Mouse (Mus musculus) forebrain, embryonic 15.5 days (tissue): ENCODE measurements around the gene Tsku. TPM values are rescaled to one million over a fixed set of nuclear protein-coding genes. Genes with fewer than 3 reads are reported as not detected.

ENCODE experiments used
- ATAC-seq: fragments of 200-750 bp; cut with Nextera tagmentation; replicated peaks from 2 replicates; pipeline ENCODE4 v1.8.0; 2017; ENCODE audit warnings: mild to moderate bottlenecking, moderate TSS enrichment, moderate library complexity
- H3K27ac ChIP-seq: fragments of 300-500 bp; sonication (generic); replicated peaks from 2 replicates; pipeline ENCODE4 v1.5.1; 2015; ENCODE audit warnings: mild to moderate bottlenecking, inconsistent platforms
- H3K27me3 ChIP-seq: fragments of 300-500 bp; sonication (generic); 2 replicates; pipeline ENCODE4 v1.6.1; 2015; ENCODE audit warnings: inconsistent platforms
- H3K36me3 ChIP-seq: fragments of 300-500 bp; sonication (generic); 2 replicates; pipeline ENCODE4 v1.6.1; 2015; ENCODE audit warnings: mild to moderate bottlenecking, inconsistent platforms
- H3K4me1 ChIP-seq: fragments of 300-500 bp; sonication (generic); 2 replicates; pipeline ENCODE4 v1.6.1; 2015; ENCODE audit warnings: inconsistent platforms
- H3K4me2 ChIP-seq: fragments of 300-500 bp; sonication (generic); replicated peaks from 2 replicates; pipeline ENCODE4 v1.6.1; 2015; ENCODE audit warnings: mild to moderate bottlenecking, inconsistent platforms
- H3K4me3 ChIP-seq: fragments of 300-500 bp; sonication (generic); 2 replicates; pipeline ENCODE4 v1.5.1; 2015; ENCODE audit warnings: mild to moderate bottlenecking, inconsistent platforms
- H3K9ac ChIP-seq: fragments of 300-500 bp; sonication (generic); replicated peaks from 2 replicates; pipeline ENCODE4 v1.6.1; 2015; ENCODE audit warnings: mild to moderate bottlenecking, inconsistent platforms
- H3K9me3 ChIP-seq: fragments of 300-500 bp; sonication (generic); 2 replicates; pipeline ENCODE4 v1.6.1; 2016; ENCODE audit warnings: inconsistent platforms
- WGBS: fragments of 180-500 bp; shearing (Covaris S2); methylation state at CpG from one replicate; pipeline ENCODE4 v1.1.7; 2015; ENCODE audit warnings: mixed read lengths; 5-methylcytosine and 5-hydroxymethylcytosine counted together
- polyA plus RNA-seq: library from polyadenylated mRNA; unstranded; fragments of >200 nt; fragmentation: Nextera tagmentation; extraction: Ambion mirVana; gene quantifications from 2 replicates; pipeline ENCODE4 v1.2.1, GENCODE M21; 2015

The Tsku gene
- polyA plus RNA-seq, 1 experiment from 2014 or later = 7.9 TPM

DNA sequence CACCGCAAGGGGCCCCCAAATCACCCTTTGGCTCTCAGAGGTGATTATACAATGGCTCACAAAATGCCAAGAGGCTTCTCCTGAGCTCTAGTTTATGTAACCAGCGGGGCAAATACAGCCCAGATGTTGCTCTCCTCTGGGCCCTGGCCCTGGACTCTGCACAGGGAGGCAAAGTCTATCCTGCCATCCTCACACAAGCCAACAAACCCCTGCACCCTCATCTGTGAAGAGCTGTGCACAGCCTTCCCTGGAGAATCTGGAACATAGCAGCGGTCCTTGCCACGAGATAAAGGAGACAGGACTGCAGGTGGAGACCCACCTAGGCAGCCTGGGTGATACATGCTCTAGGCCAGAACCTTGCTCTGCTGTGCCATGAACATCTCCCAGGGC is 6.2 kb downstream of the Tsku start:
- Histone ChIP-seq H3K9me3 (no peaks in the 10 kb centered on the region), H3K4me1 (peaks cover 46% of the 10 kb centered on the region), H3K36me3 (peaks cover 19% of the 10 kb centered on the region; the same call in 1 of the 2 replicates), H3K4me2 (no peak overlapping the region), H3K4me3 (no peak overlapping the region), H3K9ac (no peak overlapping the region), H3K27me3 (no peaks in the 10 kb centered on the region), H3K27ac (no peak overlapping the region)
- 34% methylated on average over 4 of the region's 4 CpGs for WGBS
- no peak; the same call in 1 of the 2 replicates for ATAC-seq

DNA sequence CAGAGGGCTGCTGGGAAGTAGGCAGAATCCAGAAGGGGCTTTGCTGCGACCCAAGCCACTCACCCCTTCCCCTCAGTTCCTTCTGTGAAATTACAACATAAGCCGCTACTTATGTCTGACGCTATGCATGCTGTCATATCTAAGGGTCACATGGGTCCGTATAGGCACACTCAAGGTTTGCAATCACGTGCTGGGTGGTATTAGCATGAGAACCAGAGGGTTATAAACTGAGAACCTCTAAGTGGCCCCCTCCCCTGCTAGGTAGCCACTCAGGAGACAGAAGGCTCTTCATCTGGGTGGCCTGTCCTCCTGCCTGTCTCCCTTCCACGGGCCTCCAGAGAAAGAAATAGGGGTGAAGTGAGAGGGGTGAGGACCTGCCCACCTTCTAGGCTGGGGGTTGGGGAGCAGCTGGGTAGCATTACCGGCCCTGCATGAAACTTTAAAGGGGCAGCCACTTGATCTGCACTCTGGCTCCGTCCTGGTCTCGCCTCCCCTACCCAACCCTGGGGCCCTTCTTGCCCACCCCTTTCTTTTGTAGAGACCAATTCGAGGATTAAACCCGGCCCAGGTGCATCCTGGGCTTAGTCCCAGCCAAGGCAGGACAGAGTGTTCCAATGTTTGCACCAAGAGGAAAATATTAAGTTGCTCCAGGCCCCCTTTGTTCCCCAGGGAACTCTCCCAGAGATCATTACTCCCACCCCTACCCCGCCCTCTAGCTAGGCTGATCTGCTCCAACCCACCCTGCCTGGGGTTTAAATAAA is 6.8 kb downstream of the Tsku start:
- Histone ChIP-seq H3K27ac (no peak overlapping the region), H3K27me3 (no peaks in the 10 kb centered on the region), H3K4me1 (peaks cover 40% of the 10 kb centered on the region), H3K4me3 (no peak overlapping the region), H3K9me3 (no peaks in the 10 kb centered on the region), H3K36me3 (peaks cover 19% of the 10 kb centered on the region; the same call in 1 of the 2 replicates), H3K4me2 (no peak overlapping the region), H3K9ac (no peak overlapping the region)
- no peak; the same call in 1 of the 2 replicates for ATAC-seq
- WGBS = 20% methylated on average over 12 of the region's 12 CpGs

DNA sequence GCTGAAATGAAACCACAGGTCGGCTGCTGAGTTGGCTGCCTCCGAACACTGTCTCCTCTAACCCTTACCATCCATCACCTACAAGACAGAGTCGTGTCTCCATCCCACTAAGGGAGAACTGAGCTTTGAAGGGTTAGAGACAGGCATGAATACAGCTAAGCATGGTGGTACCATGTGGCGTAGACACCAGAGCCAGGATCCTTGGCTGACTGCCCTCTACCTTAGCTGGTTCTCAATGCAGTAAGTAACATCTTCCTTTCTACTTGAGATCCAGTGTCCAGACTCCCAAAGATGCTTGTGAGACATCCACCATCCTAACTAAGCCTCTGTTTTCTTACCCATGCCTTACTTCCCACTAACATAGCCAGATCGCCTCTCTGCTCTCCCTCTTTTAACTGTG is 7.5 kb downstream of the Tsku start:
- Histone ChIP-seq H3K9me3 (no peaks in the 10 kb centered on the region), H3K4me3 (no peak overlapping the region), H3K27me3 (no peaks in the 10 kb centered on the region), H3K4me2 (no peak overlapping the region), H3K9ac (no peak overlapping the region), H3K36me3 (peaks cover 19% of the 10 kb centered on the region; the same call in 1 of the 2 replicates), H3K27ac (no peak overlapping the region), H3K4me1 (peaks cover 33% of the 10 kb centered on the region)
- no peak for ATAC-seq
- 87% methylated on average over 5 of the region's 5 CpGs for WGBS

DNA sequence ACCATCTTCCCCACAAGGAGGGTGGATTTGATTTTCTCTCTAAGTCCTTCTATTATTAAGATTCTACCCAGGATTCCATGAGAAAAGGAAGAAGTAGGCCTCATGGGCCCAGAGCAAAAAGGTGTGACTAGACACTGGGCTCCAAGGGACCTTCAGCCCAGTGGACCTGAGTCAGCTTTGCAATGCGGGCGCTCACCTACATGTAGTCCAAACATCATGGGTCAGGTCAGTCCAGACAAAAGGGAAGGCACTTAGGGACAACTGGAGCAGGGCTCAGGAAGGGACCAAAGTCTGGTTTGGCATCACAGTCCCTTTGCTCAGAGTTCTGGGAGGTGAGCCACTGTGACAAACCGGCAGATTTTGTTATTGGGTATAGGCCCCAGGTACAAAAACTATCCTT is 9.6 kb downstream of the Tsku start:
- WGBS = 94% methylated on average over 3 of the region's 3 CpGs
- H3K9ac ChIP-seq = no peak overlapping the region
- H3K27ac ChIP-seq = no peak overlapping the region
- peaks cover 27% of the 10 kb centered on the region for H3K4me1 ChIP-seq
- no peak overlapping the region for H3K4me3 ChIP-seq
- H3K9me3 ChIP-seq = no peaks in the 10 kb centered on the region
- no peaks in the 10 kb centered on the region for H3K27me3 ChIP-seq
- peaks cover 19% of the 10 kb centered on the region; the same call in 1 of the 2 replicates for H3K36me3 ChIP-seq
- ATAC-seq = no peak
- no peak overlapping the region for H3K4me2 ChIP-seq

DNA sequence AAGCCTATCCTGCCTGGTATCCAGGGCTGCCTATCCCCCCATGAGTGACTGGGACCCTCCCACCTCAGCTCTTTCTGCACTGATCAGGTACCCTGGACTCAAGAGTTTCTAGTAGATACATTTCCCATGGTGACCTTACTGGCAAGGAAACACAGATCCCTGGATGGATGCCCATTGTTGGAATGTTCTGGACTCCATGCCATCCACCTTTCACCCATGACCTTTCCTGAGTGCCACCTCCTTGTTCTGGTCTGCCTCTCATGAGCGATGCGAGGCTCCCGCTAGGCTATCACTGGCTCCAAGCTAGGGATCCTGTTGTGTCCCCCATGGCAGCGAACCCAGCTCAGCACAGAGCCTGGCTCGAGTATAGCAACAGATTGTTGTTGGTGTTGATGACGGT is 11.3 kb downstream of the Tsku start:
- no peaks in the 10 kb centered on the region for H3K27me3 ChIP-seq
- H3K4me2 ChIP-seq = no peak overlapping the region
- peaks cover 13% of the 10 kb centered on the region for H3K4me1 ChIP-seq
- peaks cover 19% of the 10 kb centered on the region; the same call in 1 of the 2 replicates for H3K36me3 ChIP-seq
- 97% methylated on average over 6 of the region's 6 CpGs for WGBS
- no peak overlapping the region for H3K27ac ChIP-seq
- H3K4me3 ChIP-seq = no peak overlapping the region
- no peak for ATAC-seq
- H3K9me3 ChIP-seq = no peaks in the 10 kb centered on the region
- no peak overlapping the region for H3K9ac ChIP-seq

DNA sequence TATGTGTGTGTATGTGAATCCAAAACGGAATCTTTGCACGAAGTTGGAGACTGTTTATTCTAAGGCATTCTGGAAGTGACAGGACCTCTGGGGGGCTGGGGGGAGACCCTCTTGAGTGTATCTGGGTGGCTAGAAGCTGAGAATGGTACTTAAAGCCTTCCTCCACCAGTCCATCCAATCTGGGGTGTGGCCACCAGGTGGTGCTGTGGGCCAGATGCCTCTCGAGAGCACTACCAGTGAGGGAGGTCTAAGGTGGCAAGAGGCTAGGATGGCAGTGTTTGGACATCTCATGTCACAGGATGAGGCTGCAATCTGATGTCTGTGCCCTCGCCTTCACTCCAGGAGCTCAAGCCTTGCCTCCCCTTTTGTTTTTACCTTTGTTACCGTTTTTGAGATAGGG is 12.0 kb downstream of the Tsku start:
- Histone ChIP-seq H3K27me3 (no peaks in the 10 kb centered on the region), H3K4me2 (no peak overlapping the region), H3K36me3 (peaks cover 19% of the 10 kb centered on the region; the same call in 1 of the 2 replicates), H3K27ac (no peak overlapping the region), H3K9me3 (no peaks in the 10 kb centered on the region), H3K4me1 (peaks cover 6% of the 10 kb centered on the region; the same call in 1 of the 2 replicates), H3K9ac (no peak overlapping the region), H3K4me3 (no peak overlapping the region)
- WGBS = 22% methylated on average over 5 of the region's 5 CpGs
- ATAC-seq = peak; percentile 47; the same call in 1 of the 2 replicates

DNA sequence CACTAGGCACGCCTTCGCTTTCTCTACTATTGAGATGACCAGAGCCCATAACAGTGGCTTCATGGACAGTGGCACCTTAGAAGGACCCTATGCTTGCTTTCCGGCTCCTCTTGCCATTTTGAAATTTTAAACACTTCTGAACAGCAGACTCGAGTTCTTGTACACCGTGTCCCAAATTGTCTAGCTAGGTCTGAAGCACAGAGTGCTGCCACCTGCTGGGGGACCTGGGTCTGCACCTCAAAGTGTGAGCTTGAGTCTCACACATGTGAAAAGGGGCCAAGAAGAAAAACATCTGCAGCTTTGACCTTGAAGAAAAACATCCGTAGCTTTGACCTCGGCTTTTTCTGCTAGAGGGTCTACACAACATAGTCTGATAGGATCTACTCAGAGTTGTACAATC is 13.1 kb downstream of the Tsku start:
- Histone ChIP-seq H3K4me1 (no peaks in the 10 kb centered on the region), H3K4me3 (no peak overlapping the region), H3K27me3 (0 out of 2 replicates have a peak, but pooled peaks cover 3% of the 10 kb centered on the region), H3K27ac (no peak overlapping the region), H3K36me3 (peaks cover 19% of the 10 kb centered on the region; the same call in 1 of the 2 replicates), H3K9me3 (no peaks in the 10 kb centered on the region), H3K4me2 (no peak overlapping the region), H3K9ac (no peak overlapping the region)
- WGBS = 64% methylated on average over 7 of the region's 7 CpGs
- ATAC-seq = no peak

DNA sequence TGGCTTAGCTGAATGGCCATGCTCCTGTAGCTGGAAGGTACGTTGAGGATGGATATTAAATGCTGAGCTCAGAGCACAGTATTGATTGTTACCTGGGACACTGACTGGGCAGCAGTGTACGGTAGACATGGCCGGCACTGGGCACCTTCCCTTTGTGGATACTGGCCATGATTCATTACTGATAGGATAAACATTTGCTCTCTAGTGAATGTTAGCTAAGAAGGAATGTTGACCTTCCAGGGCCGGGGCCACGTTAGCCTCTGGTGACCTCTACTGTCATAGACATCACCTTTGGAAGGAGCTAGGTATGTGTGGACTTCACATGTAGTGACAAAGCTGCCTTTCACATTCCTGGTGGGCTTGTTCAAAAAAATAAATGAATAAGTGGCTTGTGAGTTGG is 13.7 kb downstream of the Tsku start:
- WGBS = 93% methylated on average over 5 of the region's 5 CpGs

DNA sequence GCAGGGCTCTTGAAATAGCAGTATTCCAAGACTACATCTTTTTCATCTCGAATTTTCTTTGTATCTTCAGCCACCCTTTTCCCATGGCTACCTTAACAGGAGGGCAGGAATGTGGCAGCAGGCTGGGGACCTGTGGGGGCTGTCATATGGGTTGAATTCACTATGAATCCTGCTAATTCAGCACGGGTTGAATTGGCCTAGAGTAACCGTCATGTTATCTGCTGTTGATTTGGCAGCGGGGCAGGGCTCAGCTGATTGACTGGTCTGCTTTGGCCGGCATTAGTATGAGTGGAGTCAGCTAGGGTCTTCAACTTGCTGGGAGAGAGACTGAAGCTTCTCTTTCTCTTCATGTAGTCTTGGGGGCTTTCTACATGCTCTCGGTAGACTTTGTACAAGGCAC is 16.1 kb downstream of the Tsku start:
- Histone ChIP-seq H3K27me3 (0 out of 2 replicates have a peak, but pooled peaks cover 4% of the 10 kb centered on the region), H3K4me2 (no peak overlapping the region), H3K36me3 (peaks cover 2% of the 10 kb centered on the region; the same call in 1 of the 2 replicates), H3K4me1 (peaks cover 6% of the 10 kb centered on the region), H3K9ac (no peak overlapping the region), H3K9me3 (no peaks in the 10 kb centered on the region), H3K27ac (no peak overlapping the region), H3K4me3 (no peak overlapping the region)
- 64% methylated on average over 6 of the region's 6 CpGs for WGBS
- ATAC-seq = no peak

More for the DNA sequence above, 13.7 kb downstream of the Tsku start:
- Histone ChIP-seq H3K27ac (no peak overlapping the region), H3K4me2 (no peak overlapping the region), H3K4me3 (no peak overlapping the region), H3K9ac (no peak overlapping the region), H3K36me3 (peaks cover 19% of the 10 kb centered on the region; the same call in 1 of the 2 replicates), H3K27me3 (0 out of 2 replicates have a peak, but pooled peaks cover 4% of the 10 kb centered on the region), H3K9me3 (no peaks in the 10 kb centered on the region), H3K4me1 (no peaks in the 10 kb centered on the region)
- ATAC-seq = no peak

DNA sequence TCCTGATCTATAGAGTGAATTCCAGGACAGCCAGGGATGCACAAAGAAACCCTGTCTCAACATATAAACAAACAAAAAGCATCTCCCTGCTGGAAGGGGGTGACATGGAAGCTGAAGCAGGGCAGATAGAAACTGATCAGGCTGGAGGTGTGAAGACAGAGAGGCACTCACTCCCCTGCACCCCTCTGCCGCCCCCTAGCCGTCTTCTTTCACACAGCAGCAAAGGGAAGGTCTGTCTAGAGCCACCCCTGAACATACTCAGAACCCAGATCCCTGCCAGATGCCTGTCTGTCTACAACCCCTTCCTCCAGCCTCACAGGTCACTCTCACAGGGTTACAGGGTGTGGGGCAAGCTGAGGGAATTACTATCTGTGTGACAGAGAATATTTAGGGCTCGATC is 16.8 kb downstream of the Tsku start:
- Histone ChIP-seq H3K9me3 (no peaks in the 10 kb centered on the region), H3K4me1 (peaks cover 6% of the 10 kb centered on the region), H3K27ac (no peak overlapping the region), H3K4me3 (no peak overlapping the region), H3K27me3 (0 out of 2 replicates have a peak, but pooled peaks cover 4% of the 10 kb centered on the region), H3K4me2 (no peak overlapping the region), H3K36me3 (no peaks in the 10 kb centered on the region), H3K9ac (no peak overlapping the region)
- 24% methylated on average over 3 of the region's 3 CpGs for WGBS
- ATAC-seq = 0 out of 2 replicates have a peak, but pooled peaks have one; percentile 5

DNA sequence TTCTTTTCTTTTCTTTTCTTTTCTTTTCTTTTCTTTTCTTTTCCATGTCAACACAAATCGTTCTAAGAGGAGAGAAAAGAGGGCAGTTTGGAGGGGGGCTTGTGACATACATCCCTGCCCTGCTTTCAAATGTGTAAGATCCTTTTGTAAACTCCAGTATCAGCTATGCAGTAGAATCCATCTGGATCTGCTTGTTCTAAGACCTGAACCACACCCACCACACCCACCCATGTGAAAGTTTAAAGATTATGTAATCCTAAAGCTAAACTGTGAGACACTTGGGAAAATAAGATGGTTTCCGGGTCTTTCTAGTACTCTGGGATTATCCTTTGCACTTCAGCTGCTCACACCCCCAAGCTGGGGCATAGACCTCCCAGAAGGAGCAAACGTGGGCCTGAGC is 18.9 kb downstream of the Tsku start:
- no peak for ATAC-seq

DNA sequence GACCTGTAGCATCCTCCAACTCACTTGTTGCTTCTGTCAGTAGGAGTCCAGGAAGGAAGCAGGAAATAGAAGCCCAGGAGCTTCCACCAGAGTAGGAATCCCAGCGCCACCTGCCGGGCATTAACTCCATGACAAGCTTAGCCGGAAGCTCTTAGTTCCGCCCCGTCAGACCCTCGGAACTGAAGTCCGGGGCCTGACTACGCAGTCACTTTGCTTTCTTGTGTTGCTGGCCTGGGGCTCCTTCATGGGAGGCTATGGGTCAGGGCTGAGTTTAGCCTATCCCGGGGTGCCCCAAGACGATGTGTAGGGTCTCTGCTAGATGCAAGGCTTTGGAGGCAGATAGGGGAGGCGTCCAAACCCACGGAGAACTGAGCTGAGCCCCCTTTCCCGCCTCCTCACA is 19.7 kb downstream of the Tsku start:
- ATAC-seq = peak; percentile 72
- Histone ChIP-seq H3K4me3 (peak overlapping the region; percentile 36), H3K36me3 (no peaks in the 10 kb centered on the region), H3K9ac (peak overlapping the region; percentile 45), H3K27me3 (0 out of 2 replicates have a peak, but pooled peaks cover 4% of the 10 kb centered on the region), H3K27ac (no peak overlapping the region), H3K4me1 (peaks cover 6% of the 10 kb centered on the region), H3K9me3 (no peaks in the 10 kb centered on the region), H3K4me2 (peak overlapping the region; percentile 59)
- under 1% methylated on average over 13 of the region's 13 CpGs for WGBS

More for the DNA sequence above, 18.9 kb downstream of the Tsku start:
- H3K36me3 ChIP-seq = no peaks in the 10 kb centered on the region
- no peak overlapping the region for H3K4me2 ChIP-seq
- H3K4me1 ChIP-seq = peaks cover 6% of the 10 kb centered on the region
- WGBS = 42% methylated on average over 3 of the region's 3 CpGs
- 0 out of 2 replicates have a peak, but pooled peaks cover 4% of the 10 kb centered on the region for H3K27me3 ChIP-seq
- H3K27ac ChIP-seq = no peak overlapping the region
- H3K9me3 ChIP-seq = no peaks in the 10 kb centered on the region
- H3K4me3 ChIP-seq = no peak overlapping the region
- H3K9ac ChIP-seq = no peak overlapping the region
